Mouse (Mus musculus) heart, postnatal 36 days (tissue): Measurements from ENCODE around the gene Bub1. TPM values are rescaled to one million over a fixed set of nuclear protein-coding genes. Genes with fewer than 3 reads are reported as not detected.

Experiments
- DNase-seq, 2 experiments: peaks; one replicate each; pipeline ENCODE4 v3.0.0; 2021 to 2022
- intact Hi-C: fragments of 180-260 bp; cut with DNase I; formaldehyde crosslinking; loops from one replicate; pipeline ENCODE4 v1.15.1; 2025
- total RNA-seq, 2 experiments: library from RNA; stranded (reverse); gene quantifications; 2 replicates each; pipeline ENCODE4 v1.2.3; 2021

The Bub1 gene
- total RNA-seq, 2 experiments from 2014 or later = 0.30 to 0.50 TPM

GRCm38 (mm10) chr2:127778451-127778850, 53.2 kb downstream of the Bub1 start:
- DNase-seq = no peak
- intact Hi-C loops = no loop called here

- DNase-seq = no peak
- intact Hi-C loops = no loop called here
These were observed 56.7 kb downstream of the Bub1 start for GRCm38 (mm10) chr2:127775013-127775412.

GRCm38 (mm10) chr2:127774578-127774941, 57.1 kb downstream of the Bub1 start:
- intact Hi-C loops = no loop called here
- no peak for DNase-seq

GRCm38 (mm10) chr2:127773938-127774577, 57.6 kb downstream of the Bub1 start:
- intact Hi-C loops = no loop called here
- no peak for DNase-seq

GRCm38 (mm10) chr2:127761587-127761986, 70.1 kb downstream of the Bub1 start:
- no peak for DNase-seq
- intact Hi-C loops = no loop called here

GRCm38 (mm10) chr2:127760429-127761000, 71.2 kb downstream of the Bub1 start:
- intact Hi-C loops = no loop called here

GRCm38 (mm10) chr2:127760014-127760413, 71.7 kb downstream of the Bub1 start:
- intact Hi-C loops = no loop called here

More at GRCm38 (mm10) chr2:127760429-127761000, 71.2 kb downstream of the Bub1 start:
- DNase-seq = no peak

GRCm38 (mm10) chr2:127759157-127759880, 72.3 kb downstream of the Bub1 start:
- intact Hi-C loops = loop anchor here (5.0 kb wide), 1 partner anchor 77 kb away; no protein-coding TSS in a partner anchor

More at GRCm38 (mm10) chr2:127760014-127760413, 71.7 kb downstream of the Bub1 start:
- no peak for DNase-seq

GRCm38 (mm10) chr2:127757171-127757570, 74.5 kb downstream of the Bub1 start:
- intact Hi-C loops = loop anchor here (5.0 kb wide), 1 partner anchor 75 kb away; no protein-coding TSS in a partner anchor
- no peak for DNase-seq

More at GRCm38 (mm10) chr2:127759157-127759880, 72.3 kb downstream of the Bub1 start:
- DNase-seq = peak in 1 of 2 experiments; percentile 13

GRCm38 (mm10) chr2:127754113-127754512, 77.6 kb downstream of the Bub1 start:
- DNase-seq = no peak
- intact Hi-C loops = no loop called here

- DNase-seq = no peak
- intact Hi-C loops = no loop called here
These were observed 79.6 kb downstream of the Bub1 start for GRCm38 (mm10) chr2:127751849-127752610.

Other genes with a start within 250 kb of the Bub1 start
- gene Zfp661, start 244.8 kb downstream of the Bub1 start, total RNA-seq = 1 to 10 TPM; 1.3 to 1.6 TPM
- gene Mrps5, start 244.6 kb downstream of the Bub1 start, total RNA-seq = 10 to 100 TPM; 95.9 to 98.5 TPM
- gene Mal, start 175.2 kb downstream of the Bub1 start, total RNA-seq = 1 to 10 TPM; 5.4 to 9.3 TPM
- gene Mall, start 101.9 kb downstream of the Bub1 start, total RNA-seq = 1 to 10 TPM; 7.0 to 7.1 TPM
- 1 to 10 TPM; 7.6 to 9.0 TPM for gene Nphp1, start 43.0 kb downstream of the Bub1 start, total RNA-seq
- 10 to 100 TPM; 53.7 to 56.8 TPM for gene Mtln, start 39.4 kb downstream of the Bub1 start, total RNA-seq
- not detected for gene Acoxl, start 7.0 kb upstream of the Bub1 start, total RNA-seq